Mouse (Mus musculus) fat pad, adult 2 months (tissue): ENCODE data around the gene Plxdc1.

Experiments
- DNase-seq: peaks from one replicate; pipeline ENCODE4 v3.0.0-alpha.2; 2011; ENCODE audit warnings: low read depth, low spot score; ENCODE audit errors: extremely low read depth

The Plxdc1 gene

DNA sequence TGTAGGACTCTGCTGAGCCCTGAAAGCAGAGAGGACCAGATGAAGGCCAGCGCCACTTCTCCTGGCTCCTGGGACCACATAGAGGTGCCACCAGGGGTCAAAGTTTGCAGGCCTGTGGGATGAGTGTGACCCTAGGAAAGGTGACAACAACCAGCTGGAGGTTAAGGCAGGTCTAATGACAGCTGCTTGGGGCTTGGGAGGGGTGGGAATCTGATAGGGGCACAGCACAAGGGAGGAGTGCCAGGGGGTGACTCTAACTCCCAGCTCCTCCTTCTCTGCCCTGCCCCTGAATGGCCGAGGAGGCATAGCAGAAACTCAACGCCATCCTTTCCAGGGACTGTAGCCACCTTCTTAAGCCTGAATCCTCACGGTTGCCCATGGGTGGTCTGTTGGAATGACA lies 30.6 kb upstream of the Plxdc1 start:
- DNase-seq = no peak

DNA sequence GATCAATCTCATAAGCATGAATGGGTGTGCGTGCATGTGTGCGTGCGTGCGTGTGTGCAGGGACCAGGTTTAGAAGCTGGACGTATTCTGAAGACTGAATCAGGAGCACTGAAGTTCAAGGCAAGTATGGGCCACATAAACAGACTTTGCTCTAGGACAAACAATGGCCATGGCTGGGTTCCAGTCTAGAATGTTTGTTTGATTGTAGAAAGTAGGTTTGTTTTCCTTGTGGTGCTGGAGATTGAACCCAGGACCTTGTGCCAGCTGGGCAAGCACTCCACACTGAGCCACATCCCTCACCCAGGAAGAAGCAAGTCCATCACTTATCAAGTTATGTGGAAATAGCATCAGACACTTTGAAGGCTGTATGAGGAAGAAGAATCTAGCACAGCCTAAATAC lies 29.9 kb upstream of the Plxdc1 start:
- no peak for DNase-seq

DNA sequence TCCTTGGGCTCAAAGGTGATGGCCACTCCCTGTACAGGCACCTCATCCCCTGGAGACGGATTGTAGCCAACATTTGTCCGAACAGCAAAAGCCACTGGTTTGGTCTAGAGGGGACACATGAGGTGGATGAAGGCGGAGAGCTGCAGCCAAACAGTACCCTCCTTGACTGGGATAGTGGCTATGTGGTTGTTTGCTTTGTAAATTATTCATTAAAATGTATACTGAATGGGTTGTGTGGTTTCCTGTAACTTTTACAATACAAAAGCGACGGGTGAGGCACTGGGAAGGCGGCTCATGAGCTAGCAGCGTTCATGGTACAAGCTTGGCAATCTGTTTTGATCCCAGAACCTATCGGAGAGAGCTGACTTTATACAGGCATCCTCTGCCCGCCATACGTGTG lies 26.6 kb upstream of the Plxdc1 start:
- no peak for DNase-seq

DNA sequence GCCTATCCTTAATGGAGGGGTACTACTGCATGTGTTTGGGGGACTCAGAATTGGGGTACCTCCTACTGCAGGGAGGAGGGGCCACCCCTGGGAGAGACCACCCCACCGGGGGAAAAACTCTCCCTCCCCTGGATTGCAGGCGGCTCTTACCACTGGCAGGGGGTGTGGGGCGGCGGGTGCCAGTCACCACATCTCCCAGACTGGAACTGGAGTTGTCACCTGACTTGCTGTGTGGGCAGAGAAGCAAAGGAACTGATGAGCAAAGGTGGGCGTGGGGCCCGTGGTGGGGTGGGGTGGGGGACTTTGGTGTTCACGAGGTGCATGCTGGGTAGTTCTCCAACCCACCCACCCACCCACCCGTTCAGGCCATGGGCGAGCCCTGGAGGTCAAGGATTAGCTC lies 25.5 kb upstream of the Plxdc1 start:
- no peak for DNase-seq

DNA sequence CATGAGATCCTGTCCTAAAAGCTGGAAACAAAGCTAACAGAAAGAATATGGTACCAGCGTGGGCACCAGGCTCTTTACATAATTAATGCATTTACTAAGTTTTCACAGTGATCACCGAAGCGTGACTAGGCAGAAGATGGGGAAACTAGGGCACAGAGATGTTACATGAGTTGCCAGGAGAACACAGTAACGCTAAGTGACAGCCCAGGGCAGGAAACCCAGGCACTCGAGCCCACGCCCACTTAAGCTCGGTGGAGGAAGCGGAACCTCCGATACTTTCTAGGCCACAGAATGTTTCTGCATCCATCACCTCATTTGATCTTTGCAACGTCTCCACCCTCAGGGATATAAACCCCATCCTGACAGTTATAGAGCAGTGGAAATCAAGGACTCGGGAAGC lies 21.8 kb upstream of the Plxdc1 start:
- no peak for DNase-seq

DNA sequence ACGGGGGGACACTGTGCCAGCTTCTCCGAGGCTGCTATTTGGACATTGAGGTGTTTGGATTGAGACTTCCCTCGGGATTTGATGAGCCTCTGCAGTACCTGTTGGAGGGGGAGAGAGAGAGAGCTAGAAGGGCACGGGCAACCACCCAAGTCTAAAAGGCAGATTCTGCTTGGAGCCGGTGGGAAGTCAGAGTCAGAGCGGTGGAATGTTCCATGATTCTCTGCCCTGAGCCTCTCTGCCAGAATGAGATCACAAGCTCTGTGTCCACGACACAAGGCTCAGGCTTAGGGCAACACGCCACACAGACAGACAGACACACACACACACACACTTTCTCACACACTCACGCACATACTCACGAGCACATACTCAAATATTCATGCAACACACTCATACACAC lies 19.4 kb upstream of the Plxdc1 start:
- DNase-seq = no peak

DNA sequence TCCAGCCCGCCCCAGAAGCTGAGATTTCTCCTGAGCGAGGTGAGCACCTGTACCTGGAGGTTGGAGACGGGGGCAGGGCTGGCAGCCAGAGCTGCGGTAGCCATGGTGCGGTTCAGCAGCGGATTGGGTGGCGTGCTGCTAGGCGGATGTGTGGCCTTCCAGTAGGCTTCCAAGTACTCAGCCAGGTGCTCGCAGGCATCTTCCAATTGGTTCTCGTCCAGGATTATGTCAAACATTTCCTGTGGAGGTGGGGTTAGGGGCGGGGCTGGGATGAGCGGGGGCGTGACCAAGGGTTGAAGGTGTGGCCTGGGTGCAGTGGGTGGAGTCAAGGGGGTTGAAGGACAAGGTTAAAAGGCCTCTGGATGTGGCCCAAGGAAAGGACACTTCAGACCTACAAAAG lies 18.8 kb upstream of the Plxdc1 start:
- no peak for DNase-seq

DNA sequence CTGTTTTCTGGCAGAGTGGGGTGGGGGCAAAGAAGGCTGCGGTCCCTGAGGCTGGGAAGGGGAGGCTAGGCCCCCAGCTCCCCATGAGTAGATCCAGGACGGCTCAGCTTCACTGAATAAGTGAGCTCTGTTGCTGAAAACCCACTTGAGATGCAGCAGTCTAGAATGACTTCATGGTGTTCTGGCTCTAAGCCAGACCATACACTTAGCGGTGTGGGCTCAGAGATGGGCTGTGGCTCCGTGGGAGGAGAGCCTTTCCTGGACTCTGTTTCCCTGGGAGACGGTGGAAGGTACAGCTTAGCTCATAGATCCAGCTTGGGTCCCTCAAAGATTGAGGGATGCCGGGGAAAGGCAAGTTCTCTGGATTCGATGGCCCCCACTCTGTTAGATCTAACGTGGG lies 17.9 kb upstream of the Plxdc1 start:
- DNase-seq = no peak

DNA sequence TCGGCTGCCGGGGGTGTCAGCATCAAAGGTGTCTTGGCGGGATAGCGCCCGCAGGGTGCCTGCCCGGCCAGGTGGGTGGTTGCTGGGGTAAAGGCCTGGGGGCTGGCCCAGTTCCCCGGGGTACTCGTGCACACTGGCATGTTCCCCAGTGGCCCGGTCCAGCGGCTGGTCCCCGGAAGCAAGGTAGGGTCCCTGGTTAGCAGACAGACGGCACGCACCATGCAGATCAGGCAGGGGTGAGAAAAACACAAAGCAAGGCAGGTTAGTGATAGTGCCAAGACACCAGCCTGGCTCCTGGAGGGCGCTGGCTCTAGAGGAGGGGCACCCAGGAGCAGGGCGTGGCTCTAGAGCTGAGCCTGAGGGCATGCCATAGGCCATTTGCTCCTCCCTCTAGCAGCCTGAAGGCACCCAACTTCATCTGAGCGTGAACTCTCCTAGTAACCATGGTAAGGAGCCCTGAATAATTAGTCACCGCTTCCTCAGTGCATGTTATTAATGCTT lies 17.0 kb upstream of the Plxdc1 start:
- DNase-seq = no peak

DNA sequence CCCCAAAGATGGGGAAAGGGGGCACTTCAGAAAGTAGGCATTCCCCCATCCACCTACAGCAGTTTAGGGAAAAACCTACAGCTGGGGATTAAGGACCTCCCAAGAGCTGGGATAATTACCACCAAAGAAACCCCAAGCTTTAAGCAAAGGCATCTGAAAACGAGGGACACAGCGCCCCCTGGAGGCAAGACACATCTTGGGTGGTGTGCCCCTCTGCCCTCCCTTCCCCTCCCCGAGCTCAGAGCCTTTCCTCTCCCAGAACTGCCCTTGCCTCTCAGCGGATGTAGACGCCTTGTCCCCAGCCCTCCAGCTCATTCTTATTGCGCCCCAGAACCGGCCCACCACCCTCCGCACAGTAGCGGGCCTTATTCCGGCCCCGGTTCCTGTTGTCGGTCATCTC lies 16.4 kb upstream of the Plxdc1 start:
- no peak for DNase-seq

DNA sequence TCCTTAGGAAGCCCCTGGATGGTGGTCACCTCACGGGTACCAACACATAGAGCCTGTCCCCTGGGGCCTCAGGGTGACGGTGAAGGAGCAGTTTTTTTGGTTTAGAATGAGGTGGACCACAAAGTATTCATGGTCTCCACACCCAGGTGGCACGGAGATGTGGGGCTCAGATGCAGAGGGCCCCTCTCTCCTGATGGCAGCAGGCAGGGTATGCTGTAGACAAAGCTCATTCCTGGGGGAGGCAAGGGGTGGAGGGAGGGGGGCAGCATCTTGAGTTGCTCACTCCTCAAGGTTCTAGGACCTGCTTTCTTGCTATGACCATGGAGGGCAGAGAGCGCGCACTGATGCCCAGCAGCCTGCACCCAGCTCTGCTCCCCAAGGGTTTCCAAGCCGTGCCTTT lies 15.7 kb upstream of the Plxdc1 start:
- DNase-seq = no peak

DNA sequence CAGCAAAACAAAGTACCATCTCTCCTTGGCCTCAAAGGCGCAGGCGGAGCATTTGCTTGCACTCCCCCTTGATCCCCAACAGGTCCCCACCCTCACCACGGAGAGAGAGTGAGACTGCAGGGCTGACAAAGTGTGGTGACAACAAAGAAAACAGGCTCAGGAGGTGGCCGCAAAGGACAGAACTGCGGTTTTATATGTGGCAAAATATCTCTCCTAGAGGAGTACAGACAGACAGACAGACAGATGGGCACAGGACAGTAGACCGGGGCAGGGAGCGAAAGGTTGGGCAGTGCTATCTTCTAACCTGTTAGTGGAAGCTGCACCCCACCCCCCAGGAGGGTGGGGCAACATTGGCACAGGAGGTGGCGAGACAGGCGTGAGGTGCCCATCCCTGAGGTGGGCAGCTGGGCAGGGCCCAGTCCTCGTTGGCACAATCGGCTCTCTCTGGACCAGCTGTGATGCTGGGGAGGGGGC lies 15.1 kb upstream of the Plxdc1 start:
- DNase-seq = no peak

DNA sequence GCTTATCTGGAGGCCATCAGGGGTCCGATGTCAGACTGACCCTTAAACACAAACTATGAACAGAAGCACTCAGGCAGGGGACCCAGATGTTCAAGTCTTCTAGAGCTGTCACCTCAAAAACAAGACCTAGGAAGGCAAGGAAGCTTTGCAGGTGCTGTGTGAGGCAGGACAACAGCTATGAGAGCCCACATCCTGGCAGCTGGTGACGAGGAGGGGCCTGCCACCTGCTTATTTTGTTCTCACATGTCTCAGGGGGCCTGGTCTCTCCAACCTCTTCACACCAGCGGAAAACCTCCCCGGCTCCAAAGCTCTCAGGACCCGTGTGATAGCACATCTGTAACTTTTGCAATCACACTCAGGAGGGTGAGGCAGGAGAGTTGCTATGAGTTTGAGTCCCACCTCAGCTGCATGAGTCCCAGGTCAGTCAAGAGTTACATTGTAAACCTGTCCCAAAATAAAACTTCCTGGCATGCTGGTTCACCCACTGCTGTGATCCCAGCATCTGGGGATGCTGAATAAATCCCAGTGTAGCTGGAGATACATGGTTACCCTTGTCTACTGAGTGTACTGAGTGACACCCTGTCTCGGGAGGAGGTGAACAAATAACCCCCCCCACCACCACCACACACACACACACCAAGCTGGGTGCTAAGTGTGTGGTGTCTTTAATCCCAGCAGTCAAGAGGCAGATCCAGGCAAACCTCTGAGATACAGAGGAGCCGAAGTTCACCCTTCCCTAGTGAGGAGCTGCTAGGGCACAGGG lies 14.3 kb upstream of the Plxdc1 start:
- DNase-seq = no peak

DNA sequence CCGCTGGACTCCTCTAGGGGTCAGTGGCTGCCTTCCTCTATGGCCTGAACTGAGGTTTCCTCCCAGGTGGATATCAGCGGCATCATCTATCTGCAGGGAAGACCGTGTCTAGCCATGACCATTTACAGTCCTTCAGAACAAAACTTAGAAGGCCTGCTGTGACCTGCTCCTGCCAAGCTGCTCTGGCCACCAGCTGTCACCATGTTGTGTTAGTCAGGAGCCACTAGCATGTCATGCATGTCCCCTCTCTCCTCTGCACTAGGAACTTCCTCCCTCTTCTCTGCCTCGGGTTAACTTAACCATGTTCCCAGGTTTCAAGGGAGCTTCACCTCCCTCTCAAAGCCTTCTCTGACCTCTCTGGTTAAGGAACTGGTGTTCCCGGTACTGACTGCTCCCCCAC lies 13.5 kb upstream of the Plxdc1 start:
- no peak for DNase-seq

DNA sequence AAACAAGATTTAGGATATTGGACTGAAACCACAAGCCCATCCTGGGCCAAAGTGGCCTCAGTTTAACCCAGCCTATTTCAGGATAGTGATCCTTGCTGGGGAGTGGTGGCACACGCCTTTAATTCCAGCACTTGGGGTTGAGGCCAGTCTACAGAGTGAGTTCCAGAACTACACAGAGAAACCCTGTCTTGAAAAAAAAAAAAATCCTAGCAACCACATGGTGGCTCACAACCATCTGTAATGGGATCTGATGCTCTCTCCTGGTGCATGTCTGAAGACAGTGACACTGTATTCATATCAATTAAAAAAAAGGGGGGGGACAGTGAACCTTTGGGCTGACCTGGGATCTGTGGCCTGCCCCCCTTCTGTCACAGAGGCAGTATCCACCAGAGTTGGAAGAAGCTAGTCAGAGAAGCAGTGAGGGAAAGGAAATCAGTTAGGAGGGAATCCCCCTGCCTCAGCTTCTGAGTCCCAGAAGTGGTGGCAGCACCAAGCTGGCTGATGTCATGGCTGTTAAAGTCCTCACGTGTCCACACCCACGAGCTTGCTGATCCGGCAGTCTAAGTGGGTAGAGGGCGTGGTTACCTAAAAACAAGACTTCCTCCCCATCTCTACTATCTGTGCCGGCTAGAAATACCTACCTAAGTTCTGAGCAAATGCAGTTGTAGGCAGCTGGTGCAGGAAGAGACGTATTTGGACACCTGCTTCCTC lies 12.8 kb upstream of the Plxdc1 start:
- no peak for DNase-seq

DNA sequence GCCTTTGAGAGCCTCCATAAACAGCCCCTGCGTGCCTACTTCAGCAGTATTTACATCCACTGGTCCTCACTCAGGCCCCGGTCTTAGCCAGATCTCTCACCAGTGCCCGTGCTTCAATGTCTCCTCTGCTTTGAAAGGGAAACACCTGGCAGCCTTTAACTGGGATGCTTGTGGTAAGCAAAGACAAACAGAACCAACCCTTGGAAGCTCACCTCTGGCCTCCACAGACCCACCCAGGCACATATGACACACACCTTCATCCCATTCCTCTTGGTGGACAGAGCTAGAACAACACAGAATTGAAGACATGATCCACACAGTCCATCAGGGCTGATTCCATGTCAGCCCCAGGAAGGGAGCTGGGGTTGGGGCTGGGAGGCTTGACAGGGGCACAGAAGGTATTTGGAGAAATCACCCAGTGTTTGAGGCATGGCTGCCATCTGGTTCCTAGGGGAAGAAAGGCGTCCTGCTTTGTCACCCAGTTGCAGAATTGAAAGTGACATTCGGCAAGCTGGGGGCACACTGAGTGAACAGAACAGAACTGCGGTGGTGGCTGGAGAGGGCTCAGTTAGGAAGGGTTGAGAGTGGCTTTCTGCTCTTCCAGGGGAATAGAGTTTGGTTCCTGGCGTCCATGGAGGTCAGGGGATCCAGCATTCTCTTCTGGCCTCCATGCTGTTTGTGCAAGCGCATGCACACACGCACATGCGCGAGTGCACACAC lies 12.0 kb upstream of the Plxdc1 start:
- no peak for DNase-seq

DNA sequence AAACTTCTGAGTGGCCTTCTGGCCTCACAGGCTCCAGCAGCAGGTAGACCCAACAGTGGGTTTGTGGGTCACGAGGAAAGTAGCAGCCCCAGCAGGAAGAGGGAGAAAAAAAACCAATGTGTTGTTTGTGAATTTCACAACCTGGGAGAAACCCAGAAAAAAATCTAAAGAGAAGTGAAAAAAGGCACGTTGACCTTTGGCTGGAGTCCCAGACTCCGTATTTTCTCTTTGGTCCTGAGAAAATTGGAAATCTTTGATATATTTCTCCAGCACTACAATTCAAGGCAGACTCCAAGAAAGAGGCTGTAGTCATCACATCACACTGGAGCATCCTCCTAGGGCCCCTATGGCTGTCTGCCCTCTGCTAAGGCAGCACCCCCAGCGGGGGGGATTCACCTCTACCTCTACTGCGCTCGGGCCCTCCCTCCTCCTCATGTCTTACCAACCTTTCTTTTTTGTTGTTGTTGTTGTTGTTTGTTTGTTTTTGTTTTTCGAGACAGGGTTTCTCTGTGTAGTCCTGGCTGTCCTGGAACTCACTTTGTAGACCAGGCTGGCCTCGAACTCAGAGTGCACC lies 11.2 kb upstream of the Plxdc1 start:
- DNase-seq = no peak

DNA sequence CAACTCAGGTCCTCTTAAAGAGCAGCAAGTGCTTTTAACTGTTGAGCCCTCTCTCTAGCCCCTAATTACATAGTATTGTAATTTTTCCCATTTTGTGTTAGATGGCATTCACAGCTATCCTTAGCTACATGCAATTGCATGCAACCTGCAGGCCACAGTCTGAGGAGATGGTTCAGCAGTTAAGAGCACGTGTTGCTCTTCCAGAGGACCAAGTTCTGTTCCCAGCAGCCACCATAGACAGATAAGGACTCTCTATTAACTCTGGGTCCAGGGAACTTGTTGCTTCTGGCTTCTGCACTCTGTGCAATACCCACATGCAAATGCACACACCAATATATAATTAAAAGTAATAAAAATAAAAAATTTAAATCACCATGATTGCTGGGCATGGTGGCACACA lies 10.4 kb upstream of the Plxdc1 start:
- no peak for DNase-seq

DNA sequence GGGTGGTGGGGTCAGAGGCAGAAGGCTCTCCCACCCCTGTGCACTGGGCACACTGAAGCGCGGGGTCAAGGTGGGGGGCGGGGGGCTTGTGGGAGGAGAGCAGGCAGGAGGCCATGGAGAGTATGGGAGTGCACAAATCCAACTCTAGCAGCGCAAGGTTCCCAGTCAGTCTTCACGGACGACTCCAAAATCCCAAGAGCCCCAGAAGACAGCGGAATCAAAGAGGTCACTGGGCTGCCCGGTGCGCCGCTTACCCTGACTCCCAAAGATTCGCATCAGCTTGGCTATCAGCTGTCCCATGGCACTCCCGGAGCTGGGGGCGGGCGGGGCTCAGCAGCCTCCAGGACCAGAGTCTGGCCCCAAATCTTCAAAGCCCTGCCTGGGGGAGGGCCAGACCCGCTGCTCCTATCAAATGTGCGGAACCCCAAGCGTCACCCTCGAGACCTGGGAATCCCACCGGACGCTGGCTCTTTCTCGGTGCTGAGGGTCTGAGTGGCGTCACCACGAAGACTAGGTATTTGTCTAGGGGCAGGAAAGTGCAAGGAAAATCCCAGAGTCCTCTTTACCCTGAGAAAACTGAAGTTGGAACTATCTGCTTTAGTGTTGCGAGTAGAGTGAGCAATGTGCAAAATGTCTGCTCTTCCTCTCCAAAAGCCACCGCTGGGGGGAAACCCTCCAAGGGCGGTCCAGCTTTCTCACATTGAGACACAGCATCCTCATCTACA lies 9.5 kb upstream of the Plxdc1 start, which contains the start of gene Arl5c:
Arl5c (minus strand) TSS at position 618 of the 725 bp plus-strand sequence.
- DNase-seq = no peak

DNA sequence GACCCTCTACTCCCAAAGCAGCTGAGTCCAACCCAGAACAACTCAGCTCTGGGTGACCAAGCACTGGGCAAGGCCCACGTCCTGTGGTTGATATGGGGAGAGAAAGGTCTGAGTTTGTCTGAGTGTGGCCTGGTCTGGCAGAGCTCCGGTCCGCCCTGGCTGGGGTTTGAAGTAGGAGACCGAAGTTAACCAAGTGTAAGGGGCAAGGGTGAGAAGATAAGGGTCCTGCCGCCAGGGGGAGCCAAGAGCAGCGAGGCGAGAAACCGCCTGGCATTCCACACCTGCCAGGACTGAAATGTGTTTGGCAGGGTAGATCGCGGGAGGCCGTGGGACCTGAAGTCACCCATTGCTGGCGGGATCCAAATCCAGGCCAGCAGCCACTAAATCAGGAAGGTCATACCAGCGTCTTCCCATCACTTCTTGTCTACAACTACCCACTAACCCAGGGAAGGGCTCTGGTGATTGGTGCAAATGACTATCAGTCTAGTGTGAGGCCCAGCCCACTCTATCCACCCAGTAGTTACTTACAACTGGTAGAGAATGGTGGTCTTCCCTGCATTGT lies 8.4 kb upstream of the Plxdc1 start:
- DNase-seq = no peak
